Mouse (Mus musculus): ENCODE measurements at regions not wholly inside any gene's neighbourhood (a gene's known extent, or its start where the extent isn't known, plus 50 kb on each side); places are given as distances from the start of the nearest gene placed in this dataset.
A peak's percentile ranks its signal among the peaks of the same experiment; 100 is the strongest.

DNA sequence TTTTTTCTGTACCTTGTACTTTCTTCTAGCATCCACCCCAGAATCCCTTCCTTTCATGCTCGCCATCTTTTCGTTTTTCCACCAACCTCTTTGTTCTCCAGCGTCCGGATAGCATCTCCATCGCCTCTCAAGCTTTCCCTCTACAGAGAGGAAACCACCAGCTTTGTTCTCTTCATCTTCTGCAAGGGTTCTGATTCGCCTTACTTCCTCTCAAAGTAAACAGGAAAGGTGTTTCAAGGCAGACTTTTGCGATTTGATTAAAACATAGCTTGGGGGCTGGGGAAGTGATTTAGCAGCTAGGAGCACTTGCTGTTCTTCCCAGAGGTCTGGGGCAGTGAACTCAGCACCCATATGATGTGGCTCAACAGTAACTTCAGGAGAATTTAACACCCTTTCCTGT, 71.4 kb downstream of the Emp1 start:
- no peak for ATAC-seq (ENCODE audit: insufficient number of reproducible peaks, low FRiP score, low TSS enrichment)

DNA sequence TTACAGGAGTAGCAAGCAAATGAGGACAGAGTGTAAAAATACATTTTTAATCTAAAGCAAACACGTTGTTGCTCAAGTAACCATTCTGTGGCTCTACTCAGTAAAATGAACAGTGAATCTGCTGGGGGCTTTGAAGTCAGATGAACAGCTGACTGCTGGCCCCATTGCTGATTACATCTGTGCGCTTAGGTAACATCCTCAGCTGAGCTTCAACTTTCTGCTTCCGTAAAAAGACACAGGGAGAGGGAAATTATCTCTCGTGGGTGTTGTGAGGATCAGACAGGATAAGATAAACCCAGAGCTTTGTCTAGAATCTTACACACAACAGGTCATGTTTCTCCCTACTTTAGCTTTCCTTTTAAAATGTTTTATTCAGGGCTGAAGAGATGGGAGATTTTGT, 74.0 kb downstream of the Emp1 start:
- ATAC-seq (ENCODE audit: insufficient number of reproducible peaks, low FRiP score, low TSS enrichment): no peak

DNA sequence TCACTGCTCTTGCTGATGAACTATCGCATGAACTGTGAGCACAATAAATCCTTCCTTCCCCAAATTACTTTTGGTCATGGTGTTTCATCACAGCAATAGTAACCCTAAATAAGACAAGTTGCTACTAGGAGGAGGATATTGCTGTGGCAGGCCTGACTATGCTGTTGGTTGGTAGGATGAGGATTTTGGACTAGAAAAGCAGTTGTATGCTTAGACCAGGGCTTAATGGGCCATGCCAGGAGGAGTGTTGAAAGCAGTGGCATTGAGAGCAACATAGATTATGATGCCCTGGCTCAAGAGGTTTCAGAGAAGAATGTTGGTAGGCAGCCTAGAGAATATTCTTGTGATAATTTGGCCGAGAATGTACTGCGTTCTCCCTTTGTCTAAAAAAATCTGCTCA, 75.9 kb downstream of the Emp1 start:
- ATAC-seq (ENCODE audit: insufficient number of reproducible peaks, low FRiP score, low TSS enrichment): no peak

DNA sequence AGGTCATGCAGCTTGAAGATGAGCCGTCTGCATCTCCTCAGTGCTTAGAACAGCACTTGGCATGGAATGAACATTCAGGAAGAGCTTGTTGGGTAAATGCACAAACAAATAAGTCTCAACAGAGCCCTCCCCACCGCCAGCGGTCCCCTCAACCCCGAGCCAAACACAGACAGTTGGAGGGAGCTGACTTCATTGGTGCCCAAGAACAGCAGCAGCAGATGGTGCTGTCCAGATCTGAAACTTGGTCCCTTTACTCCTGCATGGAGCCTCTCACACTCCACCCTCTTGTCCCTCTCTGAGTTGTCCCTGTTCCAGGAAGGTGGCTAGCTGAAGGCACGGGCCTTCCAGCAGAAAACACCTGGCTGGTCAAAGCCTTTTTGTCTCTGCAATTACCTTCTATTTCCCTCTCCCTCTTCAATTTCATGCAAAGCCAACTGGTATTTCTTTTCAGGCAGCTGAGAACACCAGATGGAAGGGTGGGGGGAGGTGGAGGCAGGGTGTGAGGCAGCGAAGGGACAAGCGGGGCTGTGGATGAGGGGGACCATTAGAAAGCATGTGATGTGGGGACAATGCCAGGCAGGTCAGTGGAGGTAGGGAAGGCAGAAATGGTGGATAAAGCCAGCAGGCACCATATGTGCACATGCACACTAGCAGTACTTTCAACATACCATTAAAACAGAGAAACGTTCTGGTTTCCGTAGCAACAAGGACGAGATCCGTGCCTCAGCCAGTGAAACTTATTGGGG, 79.0 kb downstream of the Emp1 start:
- ATAC-seq (ENCODE audit: insufficient number of reproducible peaks, low FRiP score, low TSS enrichment): no peak

DNA sequence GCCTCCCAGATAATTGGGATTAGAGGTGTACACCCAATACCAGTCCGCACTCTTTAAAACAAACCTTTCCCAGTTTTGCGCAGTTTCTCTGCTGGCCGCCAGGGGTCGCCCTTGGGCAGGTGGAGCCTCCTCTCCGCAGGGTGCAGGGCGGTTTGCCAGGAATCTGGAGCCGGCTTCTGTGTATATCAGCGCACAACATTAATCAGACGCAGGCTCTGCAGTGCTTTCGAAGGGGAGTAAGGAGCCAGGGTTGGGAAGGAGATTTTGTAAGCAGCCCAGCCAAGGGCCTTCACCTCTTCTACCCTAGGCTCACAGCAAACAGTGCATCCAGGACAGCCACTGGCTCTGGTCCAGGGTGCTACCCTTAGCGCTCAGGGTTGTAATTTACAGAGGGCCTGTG, 82.3 kb downstream of the Emp1 start:
- peak; percentile 84 for ATAC-seq (ENCODE audit: insufficient number of reproducible peaks, low FRiP score, low TSS enrichment)

DNA sequence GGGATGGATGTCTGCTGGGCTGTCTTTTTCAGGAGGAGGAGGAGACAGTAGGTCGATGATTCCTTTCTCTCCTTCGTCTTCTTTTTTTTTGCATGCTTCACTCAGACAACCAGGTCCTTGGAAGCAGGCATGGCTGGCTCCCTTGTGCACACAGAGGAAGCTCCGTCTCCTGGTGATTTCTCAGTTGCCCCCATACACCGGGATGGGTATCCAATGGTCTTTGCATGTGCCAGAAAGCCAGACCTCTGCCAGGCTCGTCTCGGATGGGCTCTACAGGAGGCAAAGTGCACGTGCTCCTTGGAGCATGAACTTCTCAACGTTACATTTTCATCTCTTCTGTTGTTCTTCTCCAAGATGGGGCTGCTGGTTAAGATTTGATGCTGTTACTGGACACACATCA, 82.7 kb downstream of the Emp1 start:
- ATAC-seq (ENCODE audit: insufficient number of reproducible peaks, low FRiP score, low TSS enrichment): 0 out of 2 replicates have a peak, but pooled peaks have one; percentile 5

DNA sequence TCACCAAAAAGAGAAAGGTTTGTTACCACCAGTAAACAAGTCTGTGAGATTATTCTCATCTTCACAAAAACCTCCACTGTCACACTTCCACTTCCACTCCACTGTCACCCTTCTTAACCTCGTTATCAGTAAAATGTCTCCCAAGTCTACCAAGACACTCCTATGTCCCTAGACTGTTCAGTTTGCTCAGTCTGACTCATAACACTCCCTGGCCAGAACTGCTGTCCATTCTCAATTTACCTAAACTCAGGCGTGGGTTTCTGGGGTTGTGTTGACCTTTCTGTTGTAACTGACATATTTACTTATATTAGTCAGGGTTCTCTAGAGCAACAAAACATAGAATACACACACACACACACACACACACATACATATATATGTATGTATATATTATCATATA, 85.5 kb downstream of the Emp1 start:
- ATAC-seq (ENCODE audit: insufficient number of reproducible peaks, low FRiP score, low TSS enrichment): no peak

DNA sequence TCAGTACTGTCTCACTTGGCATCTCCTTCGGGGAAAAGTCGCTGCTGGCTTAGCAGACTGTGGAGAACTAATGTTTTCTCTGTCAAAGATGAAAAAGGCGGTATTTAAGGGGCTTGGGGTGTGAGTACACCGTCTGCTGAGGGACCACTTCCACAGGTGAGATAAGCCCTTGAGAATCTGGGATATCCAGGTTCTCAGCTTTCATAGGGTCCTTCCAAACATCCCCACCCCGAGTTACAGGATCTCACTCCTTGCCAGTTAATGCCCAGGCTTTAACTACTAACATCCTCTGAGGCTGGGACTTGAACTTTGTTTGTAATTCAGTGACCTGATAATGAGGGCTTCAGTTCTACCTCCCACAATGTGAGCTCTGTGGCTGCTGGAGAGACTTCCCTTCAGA, 86.9 kb downstream of the Emp1 start:
- no peak for ATAC-seq (ENCODE audit: insufficient number of reproducible peaks, low FRiP score, low TSS enrichment)

DNA sequence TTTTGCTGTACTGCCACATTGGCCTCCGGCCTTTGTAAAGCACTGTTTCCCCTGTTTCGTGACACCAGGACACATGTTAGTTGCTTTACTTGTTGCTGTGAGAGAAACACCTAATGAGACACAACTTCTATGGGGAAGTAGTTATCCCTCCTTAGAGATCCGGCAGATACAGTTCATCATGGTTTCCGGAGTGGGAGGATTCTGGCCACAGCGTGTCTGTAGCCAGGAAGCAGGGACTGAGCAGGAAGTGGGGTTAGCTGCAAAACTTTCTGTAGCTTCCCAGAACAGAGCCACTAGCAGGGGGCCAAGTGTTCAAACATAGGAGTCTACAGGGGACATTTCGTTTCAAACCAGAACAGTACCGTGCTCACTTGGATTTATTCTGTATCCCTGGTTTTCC, 88.2 kb downstream of the Emp1 start:
- no peak for ATAC-seq (ENCODE audit: insufficient number of reproducible peaks, low FRiP score, low TSS enrichment)

DNA sequence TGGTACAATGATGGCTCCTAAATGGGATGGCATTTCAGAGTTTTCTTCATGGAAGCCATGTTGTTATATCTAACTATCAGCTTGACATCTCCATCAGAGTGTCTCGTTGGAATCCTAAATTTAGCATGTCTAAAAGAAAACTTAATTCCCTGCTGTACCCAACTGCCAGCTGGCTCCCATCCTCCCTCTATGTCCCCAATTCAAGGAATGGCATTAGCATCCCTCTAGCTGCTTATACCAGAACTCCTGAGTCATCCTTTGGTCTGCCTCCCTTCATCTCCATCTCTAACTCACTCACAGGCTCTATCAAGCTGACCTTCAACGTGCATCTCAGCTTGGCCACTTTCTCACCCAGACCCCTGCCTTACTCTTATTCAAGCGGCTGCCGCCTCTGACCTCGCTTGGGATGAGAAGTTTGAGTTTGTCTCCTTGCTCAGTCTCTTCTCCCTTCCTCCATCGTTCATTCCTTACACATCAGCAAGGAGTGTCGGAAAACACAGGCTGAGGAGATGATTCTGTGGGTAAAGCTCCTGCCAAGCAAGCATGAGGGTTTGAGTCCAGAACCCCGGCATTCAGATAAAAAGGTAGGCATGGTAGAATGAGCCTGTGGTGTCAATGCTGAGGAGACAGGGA, 88.9 kb downstream of the Emp1 start:
- ATAC-seq (ENCODE audit: insufficient number of reproducible peaks, low FRiP score, low TSS enrichment): no peak

DNA sequence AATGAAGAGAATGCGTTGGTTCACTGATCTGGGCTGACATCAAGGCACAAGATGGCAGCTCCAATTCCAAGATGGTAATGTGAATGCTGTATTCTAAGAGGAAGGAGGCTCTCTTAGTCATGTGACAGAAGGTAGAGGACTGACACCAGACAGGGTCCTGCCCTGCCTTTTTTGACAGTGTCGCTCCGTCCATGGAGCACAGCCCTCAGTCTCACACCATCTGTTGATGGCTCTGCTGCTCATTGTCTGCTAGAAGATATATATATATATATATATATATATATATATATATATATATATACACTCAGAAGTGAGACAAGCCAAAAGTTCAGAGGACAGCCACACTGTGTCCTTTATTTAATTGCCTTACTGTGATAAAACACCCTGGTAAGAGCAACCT, 90.7 kb downstream of the Emp1 start:
- ATAC-seq (ENCODE audit: insufficient number of reproducible peaks, low FRiP score, low TSS enrichment): no peak

DNA sequence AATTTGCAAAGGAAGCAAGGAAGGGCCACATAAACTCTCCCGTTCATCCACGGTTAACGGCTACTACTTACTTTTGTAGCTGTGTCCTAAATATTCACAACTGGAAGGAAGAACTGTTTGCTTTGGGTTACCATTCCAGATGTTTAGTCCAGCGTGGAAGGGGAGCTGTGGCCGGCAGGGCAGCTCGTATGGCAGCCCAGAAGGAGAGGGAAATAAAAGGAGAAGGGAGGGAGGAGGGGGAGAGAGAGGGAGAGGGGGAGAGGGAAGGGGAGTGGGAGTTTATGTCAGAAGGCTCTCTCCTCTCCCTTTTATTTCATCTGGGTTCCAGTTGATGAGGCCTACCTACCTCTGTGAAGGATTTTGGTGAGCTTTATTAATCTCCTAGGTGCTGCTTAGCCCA, 110.2 kb downstream of the Emp1 start:
- no peak for ATAC-seq (ENCODE audit: insufficient number of reproducible peaks, low FRiP score, low TSS enrichment)

DNA sequence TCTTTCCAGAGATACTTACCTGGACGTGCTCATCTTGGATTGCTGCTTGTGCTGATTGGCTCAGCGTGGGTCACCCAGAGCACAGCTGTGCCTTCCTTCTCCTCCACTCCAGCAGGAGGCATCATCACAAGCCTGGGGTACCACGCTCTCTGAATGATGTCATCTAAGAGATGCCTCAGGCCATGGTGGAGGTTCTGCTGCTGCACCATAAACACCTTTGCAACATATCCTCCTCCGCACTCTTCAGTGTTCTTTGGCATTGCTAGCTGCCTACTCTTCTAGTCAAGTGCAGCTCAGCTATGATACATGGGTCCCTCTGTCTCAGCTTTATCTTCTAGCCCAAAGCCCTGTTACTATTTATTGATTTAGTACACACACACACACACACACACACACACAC, 110.8 kb downstream of the Emp1 start:
- ATAC-seq (ENCODE audit: insufficient number of reproducible peaks, low FRiP score, low TSS enrichment): no peak

DNA sequence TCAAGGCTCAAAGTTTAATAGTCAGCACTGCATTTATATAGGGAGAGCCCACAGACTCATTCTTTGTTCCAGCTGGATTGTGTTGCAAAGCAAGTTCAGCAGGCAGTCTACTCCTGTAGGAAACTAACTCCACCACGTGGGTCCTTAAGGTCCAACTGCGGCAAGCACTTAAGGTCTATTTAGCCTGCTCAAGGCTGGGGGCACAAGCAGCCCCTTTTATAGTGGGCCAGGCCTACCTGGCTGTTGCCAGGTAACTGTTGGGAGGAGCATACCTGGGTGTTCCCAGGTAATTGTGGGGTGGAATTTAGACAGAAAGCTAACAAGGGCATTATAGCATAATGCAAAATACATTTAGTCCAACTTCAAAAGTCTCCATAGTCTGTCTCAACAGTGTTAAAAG, 126.5 kb downstream of the Emp1 start:
- ATAC-seq (ENCODE audit: insufficient number of reproducible peaks, low FRiP score, low TSS enrichment): no peak

DNA sequence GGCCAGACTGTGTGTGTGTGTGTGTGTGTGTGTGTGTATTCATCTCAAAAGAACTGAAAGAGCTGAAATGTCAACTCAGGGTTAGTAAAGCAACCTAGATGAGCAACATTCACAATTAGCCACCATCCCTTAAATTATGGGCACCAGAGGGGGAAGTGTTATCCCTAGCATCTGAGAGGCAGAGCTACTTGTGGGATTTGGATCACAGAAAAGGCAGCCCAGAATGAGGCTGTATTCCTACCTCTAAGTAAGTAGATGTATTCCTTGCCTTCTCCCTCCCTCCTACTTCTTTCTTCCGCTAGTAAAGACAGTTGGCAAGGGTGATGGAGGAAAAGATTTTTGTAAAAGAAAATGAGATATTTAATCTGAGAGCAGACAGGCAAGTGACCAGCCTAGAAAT, 131.6 kb downstream of the Emp1 start:
- ATAC-seq (ENCODE audit: insufficient number of reproducible peaks, low FRiP score, low TSS enrichment): no peak

DNA sequence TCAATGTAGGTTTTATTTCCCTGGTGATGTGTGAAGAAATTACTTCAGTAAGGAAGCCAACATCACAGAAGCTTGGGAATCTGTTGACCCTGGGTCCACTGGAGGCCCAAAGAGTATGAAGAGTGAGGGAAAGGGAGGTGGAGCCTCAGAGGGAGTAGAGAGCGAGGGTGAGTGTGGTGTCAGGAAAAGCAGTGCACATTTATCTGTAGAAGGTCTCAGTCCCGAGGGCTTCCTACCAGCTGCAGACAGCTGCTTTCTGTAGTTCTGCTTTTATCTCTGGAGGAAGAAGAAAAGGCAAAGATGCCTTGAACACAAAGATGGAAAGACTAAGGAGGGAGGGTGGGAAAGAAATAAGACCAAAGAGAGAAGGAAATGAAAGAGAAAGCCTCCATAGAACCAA, 133.5 kb downstream of the Emp1 start:
- no peak for ATAC-seq (ENCODE audit: insufficient number of reproducible peaks, low FRiP score, low TSS enrichment)

DNA sequence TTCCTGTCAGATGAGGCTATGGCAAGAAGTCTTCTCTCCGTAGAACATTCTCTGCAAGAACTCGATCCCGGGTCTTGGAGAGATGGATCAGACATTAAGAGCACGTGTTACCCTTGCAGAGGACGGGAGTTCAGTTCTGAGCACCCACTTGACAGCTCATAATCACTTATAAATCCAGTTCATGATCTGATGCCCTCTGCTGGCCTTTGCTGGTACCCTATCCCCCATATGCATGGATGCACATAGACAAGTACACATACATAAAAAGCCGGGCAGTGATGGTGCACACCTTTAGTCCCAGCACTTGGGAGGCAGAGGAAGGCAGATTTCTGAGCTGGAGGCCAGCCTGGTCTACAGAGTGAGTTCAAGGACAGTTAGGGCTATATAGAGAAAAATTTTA, 136.2 kb downstream of the Emp1 start:
- ATAC-seq (ENCODE audit: insufficient number of reproducible peaks, low FRiP score, low TSS enrichment): no peak

DNA sequence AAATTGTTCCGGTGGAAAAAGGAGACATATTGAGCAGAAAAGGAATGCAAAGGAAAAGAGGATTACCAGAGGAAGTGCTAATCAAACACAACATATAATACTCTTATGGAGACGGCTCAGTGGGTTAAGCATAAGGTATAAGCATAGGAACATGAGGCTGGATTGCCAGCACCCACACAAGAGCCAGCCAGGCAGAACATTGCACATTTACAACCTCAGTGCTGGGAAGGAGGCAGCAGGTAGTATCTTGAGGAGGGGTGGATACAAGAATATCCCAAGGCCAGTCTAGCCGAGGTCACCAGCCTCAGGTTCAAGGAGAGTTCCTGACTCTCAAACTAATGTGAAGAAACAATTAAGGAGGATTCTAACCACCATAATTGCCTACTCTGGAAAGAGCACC, 138.0 kb downstream of the Emp1 start:
- ATAC-seq (ENCODE audit: insufficient number of reproducible peaks, low FRiP score, low TSS enrichment): no peak

DNA sequence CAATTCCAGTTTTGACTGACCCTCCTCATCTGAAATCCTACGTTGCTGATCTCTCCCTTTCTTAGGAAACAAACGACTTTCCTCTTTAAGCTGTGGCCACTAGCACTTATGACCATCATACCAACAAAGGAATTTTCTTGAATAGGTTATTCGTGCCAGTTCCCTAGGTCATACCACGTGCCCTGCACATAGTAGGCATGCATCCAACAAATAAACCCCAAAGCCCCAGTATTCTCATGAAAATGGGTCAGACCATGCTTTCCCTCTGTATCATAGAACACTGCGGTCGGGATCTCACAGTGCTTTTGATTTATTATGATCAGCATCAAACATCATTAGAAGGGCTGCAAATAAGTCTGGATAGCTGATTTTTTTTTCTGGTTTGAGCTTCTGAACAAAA, 139.4 kb downstream of the Emp1 start:
- no peak for ATAC-seq (ENCODE audit: insufficient number of reproducible peaks, low FRiP score, low TSS enrichment)

DNA sequence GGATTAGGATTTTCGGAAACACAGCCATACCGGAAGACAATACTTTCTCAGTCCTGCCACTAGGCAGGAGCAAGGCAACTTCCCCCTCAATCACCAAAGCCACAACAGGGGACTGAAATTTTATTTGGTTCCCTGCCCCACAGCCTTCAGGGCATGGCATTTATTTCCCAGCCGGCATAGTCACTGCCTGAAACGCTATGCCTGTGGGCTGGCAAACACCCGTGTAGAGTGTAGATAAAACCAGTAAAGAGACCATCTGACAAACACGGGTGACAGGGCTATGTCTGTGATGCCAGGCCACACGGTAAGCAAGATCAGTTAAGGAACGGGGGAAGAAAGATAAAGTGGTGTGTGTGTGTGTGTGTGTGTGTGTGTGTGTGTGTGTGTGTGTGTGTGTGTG, 140.1 kb downstream of the Emp1 start:
- ATAC-seq (ENCODE audit: insufficient number of reproducible peaks, low FRiP score, low TSS enrichment): no peak

DNA sequence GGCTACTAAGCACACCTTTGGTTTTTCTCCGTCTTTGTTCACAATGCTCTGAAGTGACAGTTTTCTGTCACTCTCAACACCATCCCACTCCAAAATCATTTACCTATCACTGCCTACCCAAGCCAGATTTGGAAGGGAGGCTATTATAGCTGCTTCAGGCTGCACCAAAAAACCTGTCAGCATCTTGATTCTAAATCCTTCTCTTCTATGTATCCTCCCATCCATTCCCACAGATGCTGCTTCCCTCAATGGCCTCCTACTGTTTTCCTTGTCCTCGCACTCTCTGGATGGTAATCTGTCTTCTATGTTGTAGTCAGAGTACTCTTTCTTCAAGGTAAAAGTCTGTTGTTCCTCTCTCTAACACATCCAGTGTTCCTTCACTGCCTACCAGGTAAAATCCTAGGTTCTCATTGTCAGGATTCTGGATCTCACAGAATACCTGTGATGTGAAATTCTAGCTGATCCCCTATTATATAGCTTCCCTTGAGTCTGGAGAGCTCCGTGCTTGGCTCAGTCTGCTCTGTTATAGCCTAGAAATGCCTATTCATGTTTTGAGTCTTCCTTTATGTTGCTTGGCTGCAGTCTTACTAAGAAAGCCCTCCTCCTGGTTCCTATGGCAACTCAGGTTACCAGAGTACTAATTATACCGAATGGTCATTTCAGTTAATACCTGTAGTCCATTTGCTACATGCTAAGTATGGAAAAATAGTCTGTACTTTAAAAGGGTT, 156.5 kb downstream of the Emp1 start:
- ATAC-seq (ENCODE audit: insufficient number of reproducible peaks, low FRiP score, low TSS enrichment): no peak

DNA sequence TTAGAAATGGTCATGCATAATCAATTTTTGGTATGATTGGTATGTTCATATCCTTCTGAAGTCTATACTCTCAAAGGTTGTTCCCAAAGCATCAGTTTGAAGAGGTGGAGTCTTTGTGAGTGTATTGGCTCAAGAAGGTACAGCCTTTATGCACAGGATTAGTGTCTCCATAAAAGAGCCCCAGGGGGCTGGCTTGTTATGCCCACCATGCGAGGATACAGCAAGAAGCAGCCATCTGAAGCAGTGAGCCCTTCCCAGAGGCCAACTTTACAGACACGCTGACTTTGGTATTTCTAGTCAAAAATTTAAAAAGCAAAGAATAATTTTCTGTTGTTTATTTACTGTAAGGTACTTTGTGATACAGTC, 157.1 kb downstream of the Emp1 start:
- ATAC-seq (ENCODE audit: insufficient number of reproducible peaks, low FRiP score, low TSS enrichment): no peak

Measured in cerebellum, adult (tissue).